ENCODE assay signal across 10 mouse cellular contexts in the genomic region with DNA sequence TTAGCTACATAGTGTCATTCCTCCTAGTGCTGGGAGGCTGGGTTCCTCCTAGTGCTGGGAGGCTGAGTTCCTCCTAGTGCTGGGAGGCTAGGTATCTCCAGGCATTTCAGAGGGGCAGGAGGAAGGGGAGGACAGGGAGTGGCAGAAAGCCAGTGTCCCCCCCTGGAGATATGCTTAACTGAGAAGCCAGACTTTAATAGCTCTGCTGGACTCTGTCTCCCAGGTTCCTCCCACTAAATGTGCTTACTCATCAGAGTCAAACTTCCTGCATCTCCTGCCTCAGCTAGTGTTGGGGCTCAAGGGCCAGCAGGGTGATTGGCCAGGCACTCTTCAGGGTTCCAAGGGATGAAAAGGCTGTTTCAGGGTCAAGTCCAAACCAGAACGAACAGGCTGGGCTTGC. TPM values are rescaled to one million over a fixed set of nuclear protein-coding genes. Genes with fewer than 3 reads are reported as not detected.
DNase-seq lines count a peak whose midpoint lies in the region; ATAC-seq and TF ChIP-seq lines count a peak whose summit lies in the region.
"Had no signal": no experiment of that assay in that cellular context is flagged by ENCODE, and none has a peak within 500 bp of the region (broad histone marks: within the 10 kb centered on the region; RNA-seq: fewer than 3 reads in every experiment).

No protein-coding gene starts in this region.

- H3K27ac ChIP-seq in lung, embryonic 16.5 days (ENCODE audit: low read length), result peak overlapping the region; percentile 70
- H3K27ac ChIP-seq in bone marrow, adult 2 months (ENCODE audit: control insufficient read depth, insufficient read depth, low read depth, low read length, poor library complexity), result peak overlapping the region; percentile 28; the same call in 1 of the 2 replicates
- peak overlapping the region; percentile 98 for H3K27ac ChIP-seq in macrophage

- no peak for TF ChIP-seq POLR2A in bone marrow, adult 2 months (IDR thresholded peaks at IDR 0.05; ENCODE audit: borderline replicate concordance, control insufficient read depth, low read depth, low read length)

- DNase-seq in lung, postnatal 14 days, result no peak
- peak; percentile 72 for DNase-seq in kidney, adult 9 months
- no peak for DNase-seq in ovary, postnatal 10 days (ENCODE audit: low spot score)
- DNase-seq in cerebellum, postnatal 4 days (ENCODE audit: low spot score in 2 of 2), result no peak
- DNase-seq in adrenal gland, postnatal 10 days, result no peak

- peaks cover 6% of the 10 kb centered on the region for H3K9me3 ChIP-seq in lung, embryonic 16.5 days (ENCODE audit: control insufficient read depth, low read length)

- no peaks in the 10 kb centered on the region for H3K36me3 ChIP-seq in lung, embryonic 16.5 days (ENCODE audit: control insufficient read depth, insufficient read depth, low read length)
- no peaks in the 10 kb centered on the region for H3K36me3 ChIP-seq in macrophage (ENCODE audit: inconsistent target)

- no peak overlapping the region for H3K9ac ChIP-seq in lung, embryonic 16.5 days (ENCODE audit: low read length)

- no peaks in the 10 kb centered on the region for H3K27me3 ChIP-seq in lung, embryonic 16.5 days (ENCODE audit: control insufficient read depth, insufficient read depth, low read depth, low read length)

- H3K79me2 ChIP-seq in macrophage (ENCODE audit: inconsistent target), result no peaks in the 10 kb centered on the region

- 48% methylated on average over 1 of the region's 1 CpGs for WGBS in lung, embryonic 16.5 days
- 39% methylated on average over 1 of the region's 1 CpGs for WGBS in bone marrow, adult 2 months
- WGBS in macrophage (ENCODE audit: missing documents), result 29% methylated on average over 1 of the region's 1 CpGs

- ATAC-seq in lung, embryonic 16.5 days (ENCODE audit: low read depth), result no peak

- H3K4me2 ChIP-seq in lung, embryonic 16.5 days (ENCODE audit: low read depth, low read length), result no peak overlapping the region
- H3K4me2 ChIP-seq: midbrain, embryonic 11.5 days had no signal

- no peak overlapping the region for H3K4me3 ChIP-seq in lung, embryonic 16.5 days (ENCODE audit: low read length)
- H3K4me3 ChIP-seq in bone marrow, adult 2 months (replicated peaks; ENCODE audit: control insufficient read depth, low read depth, low read length), result no peak overlapping the region
- H3K4me3 ChIP-seq in macrophage (ENCODE audit: inconsistent target), result no peak overlapping the region

- no peak for TF ChIP-seq CTCF in bone marrow, adult 2 months (IDR thresholded peaks at IDR 0.05; ENCODE audit: control insufficient read depth, insufficient read depth, low read length)

- H3K4me1 ChIP-seq in lung, embryonic 16.5 days (replicated peaks; ENCODE audit: control insufficient read depth, insufficient read depth, low read length), result peaks cover 47% of the 10 kb centered on the region
- H3K4me1 ChIP-seq in bone marrow, adult 2 months (ENCODE audit: control insufficient read depth, insufficient read depth, low read length), result peaks cover 7% of the 10 kb centered on the region

RNA-seq across cellular contexts. Expression of a gene that starts 5.2 kb away (rescaled TPM):
- polyA plus RNA-seq in lung, embryonic 16.5 days (2015; fragmentation: Nextera tagmentation; extraction: Ambion mirVana), result 15.4 and 19.2 TPM in 2 replicates
- polyA plus RNA-seq in bone marrow, adult 2 months (2011; ENCODE audit: insufficient read depth, insufficient read length, low replicate concordance, missing spikeins), result 0.47 and 5.2 TPM in 2 replicates
- 1 to 10 TPM in 24 of 26 experiments, under 1 TPM in 2; 0.40 to 9.7 (median 4.8) TPM for total RNA-seq in macrophage (2018; cell fraction: chromatin; rRNA removed)
- 1 to 10 TPM in 16 of 26 experiments, under 1 TPM in 10; 0.62 to 1.8 (median 1.1) TPM for total RNA-seq in macrophage (2018; cell fraction: cytosol; rRNA removed)
- 1 to 10 TPM in 22 of 26 experiments, under 1 TPM in 4; 0.59 to 5.6 (median 2.6) TPM for total RNA-seq in macrophage (2018; cell fraction: nucleus; rRNA removed)
- polyA plus RNA-seq in macrophage (2018), result 1.6 to 2.7 TPM (median 1.7 TPM) in 3 replicates
- 1 to 10 TPM in 1 of 2 experiments, under 1 TPM in 1; 0.96 to 2.6 TPM for total RNA-seq in adrenal gland, postnatal 10 days (2021)

RNA-seq across cellular contexts. Expression of a gene that starts 15.5 kb away (rescaled TPM):
- polyA plus RNA-seq in lung, embryonic 16.5 days (2015; fragmentation: Nextera tagmentation; extraction: Ambion mirVana), result 662 and 695 TPM in 2 replicates
- 66.2 and 153 TPM in 2 replicates for polyA plus RNA-seq in bone marrow, adult 2 months (2011; ENCODE audit: insufficient read depth, insufficient read length, low replicate concordance, missing spikeins)
- total RNA-seq in macrophage (2018; cell fraction: chromatin; rRNA removed), result 100 to 1,000 TPM in 13 of 26 experiments, 10 to 100 TPM in 13; 30.9 to 294 (median 104) TPM
- 100 to 1,000 TPM; 222 to 636 (median 285) TPM for total RNA-seq in macrophage (2018; cell fraction: cytosol; rRNA removed)
- 100 to 1,000 TPM in 23 of 26 experiments, 10 to 100 TPM in 3; 72.7 to 364 (median 181) TPM for total RNA-seq in macrophage (2018; cell fraction: nucleus; rRNA removed)
- 178 to 475 TPM (median 441 TPM) in 3 replicates for polyA plus RNA-seq in macrophage (2018)
- 100 to 1,000 TPM; 120 to 138 TPM for total RNA-seq in adrenal gland, postnatal 10 days (2021)

RNA-seq across cellular contexts. Expression of a gene that starts 33.8 kb away (rescaled TPM):
- polyA plus RNA-seq in lung, embryonic 16.5 days (2015; fragmentation: Nextera tagmentation; extraction: Ambion mirVana), result 17.4 and 20.4 TPM in 2 replicates
- 3.1 and 3.7 TPM in 2 replicates for polyA plus RNA-seq in bone marrow, adult 2 months (2011; ENCODE audit: insufficient read depth, insufficient read length, low replicate concordance, missing spikeins)
- 10 to 100 TPM in 14 of 26 experiments, 1 to 10 TPM in 12; 3.3 to 66.1 (median 16.9) TPM for total RNA-seq in macrophage (2018; cell fraction: chromatin; rRNA removed)
- total RNA-seq in macrophage (2018; cell fraction: cytosol; rRNA removed), result 1 to 10 TPM in 15 of 26 experiments, under 1 TPM in 11; 0.43 to 3.6 (median 1.3) TPM
- total RNA-seq in macrophage (2018; cell fraction: nucleus; rRNA removed), result 10 to 100 TPM in 15 of 26 experiments, 1 to 10 TPM in 11; 3.2 to 47.9 (median 14.3) TPM
- 0.24 to 1.5 TPM (median 0.64 TPM) in 3 replicates for polyA plus RNA-seq in macrophage (2018)
- 1 to 10 TPM; 2.5 to 4.8 TPM for total RNA-seq in adrenal gland, postnatal 10 days (2021)

RNA-seq across cellular contexts. Expression of a gene that starts 40.2 kb away (rescaled TPM):
- 0.57 and 0.64 TPM in 2 replicates for polyA plus RNA-seq in lung, embryonic 16.5 days (2015; fragmentation: Nextera tagmentation; extraction: Ambion mirVana)
- 1.7 and 5.4 TPM in 2 replicates for polyA plus RNA-seq in bone marrow, adult 2 months (2011; ENCODE audit: insufficient read depth, insufficient read length, low replicate concordance, missing spikeins)
- total RNA-seq in macrophage (2018; cell fraction: chromatin; rRNA removed), result 10 to 100 TPM in 13 of 26 experiments, 1 to 10 TPM in 9, under 1 TPM in 3, not detected in 1; 0.66 to 36.6 (median 11.8) TPM
- 100 to 1,000 TPM in 12 of 26 experiments, 10 to 100 TPM in 2, 1 to 10 TPM in 12; 5.5 to 152 (median 54.7) TPM for total RNA-seq in macrophage (2018; cell fraction: cytosol; rRNA removed)
- 100 to 1,000 TPM in 5 of 26 experiments, 10 to 100 TPM in 10, 1 to 10 TPM in 11; 2.9 to 213 (median 40.5) TPM for total RNA-seq in macrophage (2018; cell fraction: nucleus; rRNA removed)
- polyA plus RNA-seq in macrophage (2018), result 8.4 to 43.7 TPM (median 12.1 TPM) in 3 replicates
- total RNA-seq in adrenal gland, postnatal 10 days (2021), result 1 to 10 TPM in 1 of 2 experiments, under 1 TPM in 1; 0.97 to 1.3 TPM

RNA-seq across cellular contexts. Expression of a gene that starts 40.3 kb away (rescaled TPM):
- 0.11 and 0.34 TPM in 2 replicates for polyA plus RNA-seq in lung, embryonic 16.5 days (2015; fragmentation: Nextera tagmentation; extraction: Ambion mirVana)
- polyA plus RNA-seq in bone marrow, adult 2 months (2011; ENCODE audit: insufficient read depth, insufficient read length, low replicate concordance, missing spikeins), result not detected in 2 replicates
- 1 to 10 TPM in 1 of 26 experiments, under 1 TPM in 11, not detected in 14; 0.44 to 1.0 (median 0.60) TPM for total RNA-seq in macrophage (2018; cell fraction: chromatin; rRNA removed)
- total RNA-seq in macrophage (2018; cell fraction: cytosol; rRNA removed), result under 1 TPM; 0.16 to 0.41 (median 0.28) TPM
- 1 to 10 TPM in 8 of 26 experiments, under 1 TPM in 13, not detected in 5; 0.36 to 2.6 (median 0.94) TPM for total RNA-seq in macrophage (2018; cell fraction: nucleus; rRNA removed)
- 0.23 to 0.37 TPM (median 0.32 TPM) in 3 replicates for polyA plus RNA-seq in macrophage (2018)
- under 1 TPM; 0.24 to 0.30 TPM for total RNA-seq in adrenal gland, postnatal 10 days (2021)
- polyA plus RNA-seq: embryonic facial prominence, embryonic 11.5 days had no signal

Comparison
In these comparisons a context has a peak if more than half of its experiments do, and no peak if none do; other contexts are left out.
1. H3K27ac ChIP-seq: peak in every context shown above with its lines; median percentile 98 in macrophage; 70 in lung, embryonic 16.5 days; 28 in bone marrow, adult 2 months.